Mouse (Mus musculus) limb, embryonic 11.5 days (tissue): ENCODE measurements around the gene Gtf2h5. TPM values are rescaled to one million over a fixed set of nuclear protein-coding genes. Genes with fewer than 3 reads are reported as not detected.
A peak's percentile ranks its signal among the peaks of the same experiment; 100 is the strongest.

ENCODE experiments used
- ATAC-seq: fragments of 200-750 bp; cut with Nextera tagmentation; 2 replicates; pipeline ENCODE4 v1.8.0; 2017; ENCODE audit warnings: low read depth; ENCODE audit not compliant: insufficient number of reproducible peaks, low FRiP score, low TSS enrichment
- DNase-seq: peaks from one replicate; pipeline ENCODE4 v3.0.0-alpha.2; 2015; ENCODE audit warnings: low spot score
- H3K27ac ChIP-seq: fragments of 300-500 bp; sonication (generic); replicated peaks from 2 replicates; pipeline ENCODE4 v1.5.1; 2014; ENCODE audit warnings: low read depth, mild to moderate bottlenecking, low read length
- H3K27me3 ChIP-seq: fragments of 300-500 bp; sonication (generic); 2 replicates; pipeline ENCODE4 v1.6.1; 2014; ENCODE audit warnings: mild to moderate bottlenecking, low read length, mixed read lengths; ENCODE audit not compliant: control insufficient read depth, insufficient read depth
- H3K36me3 ChIP-seq: fragments of 300-500 bp; sonication (generic); 2 replicates; pipeline ENCODE4 v1.6.1; 2014; ENCODE audit warnings: mild to moderate bottlenecking, low read length, moderate library complexity, mixed read lengths; ENCODE audit not compliant: control insufficient read depth, insufficient read depth
- H3K4me1 ChIP-seq: fragments of 300-500 bp; sonication (generic); 2 replicates; pipeline ENCODE4 v1.6.1; 2014; ENCODE audit warnings: low read length, mixed read lengths; ENCODE audit not compliant: control insufficient read depth, insufficient read depth
- H3K4me2 ChIP-seq: fragments of 300-500 bp; sonication (generic); 2 replicates; pipeline ENCODE4 v1.6.1; 2014; ENCODE audit warnings: low read depth, mild to moderate bottlenecking, moderate library complexity; ENCODE audit not compliant: severe bottlenecking
- H3K4me3 ChIP-seq: fragments of 300-500 bp; sonication (generic); 2 replicates; pipeline ENCODE4 v1.5.1; 2014; ENCODE audit warnings: low read depth, low read length
- H3K9ac ChIP-seq: fragments of 300-500 bp; sonication (generic); 2 replicates; pipeline ENCODE4 v1.6.1; 2014; ENCODE audit warnings: mild to moderate bottlenecking, low read length
- H3K9me3 ChIP-seq: fragments of 300-500 bp; sonication (generic); 2 replicates; pipeline ENCODE4 v1.6.1; 2016; ENCODE audit warnings: low read length; ENCODE audit not compliant: control insufficient read depth
- WGBS: fragments of 180-500 bp; shearing (Covaris S2); extraction: QIAGEN DNeasy Blood & Tissue Kit; methylation state at CpG from one replicate; pipeline ENCODE4 v1.1.7; 2014; 5-methylcytosine and 5-hydroxymethylcytosine counted together
- polyA plus RNA-seq: library from polyadenylated mRNA; unstranded; fragments of >200 nt; fragmentation: Nextera tagmentation; extraction: Ambion mirVana; gene quantifications from 2 replicates; pipeline ENCODE4 v1.2.1, GENCODE M21; 2014

Gtf2h5 gene
- polyA plus RNA-seq, result 169 and 176 TPM in 2 replicates

GRCm38 (mm10) chr17:6079287-6080122 lies at the start of gene Gtf2h5, which contains the start of gene Serac1:
Gtf2h5 (plus strand) TSS chr17:6079786.
Serac1 (minus strand) TSS chr17:6079741.
- ATAC-seq (peak; percentile 99), DNase-seq (peak; percentile 99)
- Histone ChIP-seq H3K9ac (peak within 1 kb of the TSS; percentile 76), H3K4me1 (no peaks in the 10 kb centered on the region), H3K27ac (0 out of 2 replicates have a peak within 1 kb of the TSS, but pooled peaks have one; percentile 25), H3K4me3 (peak within 1 kb of the TSS; percentile 72), H3K9me3 (no peaks in the 10 kb centered on the region), H3K27me3 (no peaks in the 10 kb centered on the region), H3K4me2 (peak within 1 kb of the TSS; percentile 82), H3K36me3 (no peaks in the 10 kb centered on the region)
- WGBS, result under 1% methylated on average over 70 of the region's 70 CpGs

- Histone ChIP-seq H3K4me2 (no peak overlapping the region), H3K4me3 (no peak overlapping the region), H3K4me1 (no peaks in the 10 kb centered on the region), H3K9ac (no peak overlapping the region), H3K9me3 (no peaks in the 10 kb centered on the region), H3K27me3 (no peaks in the 10 kb centered on the region), H3K27ac (no peak overlapping the region), H3K36me3 (no peaks in the 10 kb centered on the region)
- ATAC-seq (no peak), DNase-seq (no peak)
- WGBS, result 64% methylated on average over 8 of the region's 8 CpGs
Observed at GRCm38 (mm10) chr17:6035661-6036060, 43.9 kb upstream of the Gtf2h5 start.

- H3K36me3 ChIP-seq, result no peaks in the 10 kb centered on the region
- H3K4me1 ChIP-seq, result no peaks in the 10 kb centered on the region
- H3K27ac ChIP-seq, result no peak overlapping the region
- H3K4me2 ChIP-seq, result no peak overlapping the region
- no peak overlapping the region for H3K9ac ChIP-seq
- ATAC-seq, result no peak
- H3K9me3 ChIP-seq, result no peaks in the 10 kb centered on the region
- H3K4me3 ChIP-seq, result no peak overlapping the region
- DNase-seq, result no peak
- WGBS, result 94% methylated on average over 8 of the region's 8 CpGs
- no peaks in the 10 kb centered on the region for H3K27me3 ChIP-seq
Observed at GRCm38 (mm10) chr17:6036458-6036857, 43.1 kb upstream of the Gtf2h5 start.

- no peak for DNase-seq
- Histone ChIP-seq H3K36me3 (no peaks in the 10 kb centered on the region), H3K27me3 (no peaks in the 10 kb centered on the region), H3K4me2 (no peak overlapping the region), H3K4me3 (no peak overlapping the region), H3K9ac (no peak overlapping the region), H3K4me1 (no peaks in the 10 kb centered on the region), H3K27ac (no peak overlapping the region), H3K9me3 (no peaks in the 10 kb centered on the region)
- ATAC-seq, result no peak
- WGBS, result 87% methylated on average over 11 of the region's 11 CpGs
Observed at GRCm38 (mm10) chr17:6036872-6037271, 42.7 kb upstream of the Gtf2h5 start.

- no peaks in the 10 kb centered on the region for H3K4me1 ChIP-seq
- no peak overlapping the region for H3K4me3 ChIP-seq
- no peak overlapping the region for H3K9ac ChIP-seq
- WGBS, result 90% methylated on average over 10 of the region's 10 CpGs
- H3K27ac ChIP-seq, result no peak overlapping the region
- no peaks in the 10 kb centered on the region for H3K27me3 ChIP-seq
- ATAC-seq (no peak), DNase-seq (no peak)
- no peaks in the 10 kb centered on the region for H3K9me3 ChIP-seq
- no peaks in the 10 kb centered on the region for H3K36me3 ChIP-seq
- H3K4me2 ChIP-seq, result no peak overlapping the region
Observed at GRCm38 (mm10) chr17:6037507-6037906, 42.1 kb upstream of the Gtf2h5 start.

- no peaks in the 10 kb centered on the region for H3K4me1 ChIP-seq
- no peaks in the 10 kb centered on the region for H3K36me3 ChIP-seq
- H3K9me3 ChIP-seq, result no peaks in the 10 kb centered on the region
- WGBS, result 78% methylated on average over 4 of the region's 4 CpGs
- H3K27ac ChIP-seq, result no peak overlapping the region
- H3K4me2 ChIP-seq, result no peak overlapping the region
- ATAC-seq (no peak), DNase-seq (no peak)
- no peak overlapping the region for H3K4me3 ChIP-seq
- H3K27me3 ChIP-seq, result no peaks in the 10 kb centered on the region
- no peak overlapping the region for H3K9ac ChIP-seq
Observed at GRCm38 (mm10) chr17:6052801-6053200, 26.8 kb upstream of the Gtf2h5 start.

DNA sequence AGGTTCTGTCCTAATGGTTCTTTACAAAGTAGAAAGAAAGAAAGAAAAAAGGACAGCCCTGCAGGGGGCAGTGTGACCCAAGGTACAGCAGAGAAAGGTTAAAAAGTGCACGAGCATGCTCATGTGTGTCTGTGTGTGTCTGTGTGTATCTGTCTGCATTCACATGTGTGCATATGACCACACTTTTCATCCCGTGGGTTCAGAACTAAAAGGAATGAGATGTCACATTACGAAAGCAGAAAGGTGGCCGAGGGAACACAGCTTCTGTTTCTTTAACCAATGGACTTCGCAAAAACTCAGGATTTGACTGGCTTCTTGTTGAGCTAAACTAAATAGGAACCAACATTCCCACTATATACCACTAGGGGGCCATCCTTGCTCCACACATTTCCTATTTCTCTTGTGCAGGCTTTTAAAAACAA lies 24.6 kb upstream of the Gtf2h5 start:
- WGBS, result 26% methylated on average over 5 of the region's 5 CpGs
- Histone ChIP-seq H3K4me3 (no peak overlapping the region), H3K4me1 (no peaks in the 10 kb centered on the region), H3K36me3 (no peaks in the 10 kb centered on the region), H3K4me2 (no peak overlapping the region), H3K9me3 (no peaks in the 10 kb centered on the region), H3K9ac (no peak overlapping the region), H3K27me3 (no peaks in the 10 kb centered on the region), H3K27ac (no peak overlapping the region)
- ATAC-seq (no peak), DNase-seq (peak; percentile 76)

DNA sequence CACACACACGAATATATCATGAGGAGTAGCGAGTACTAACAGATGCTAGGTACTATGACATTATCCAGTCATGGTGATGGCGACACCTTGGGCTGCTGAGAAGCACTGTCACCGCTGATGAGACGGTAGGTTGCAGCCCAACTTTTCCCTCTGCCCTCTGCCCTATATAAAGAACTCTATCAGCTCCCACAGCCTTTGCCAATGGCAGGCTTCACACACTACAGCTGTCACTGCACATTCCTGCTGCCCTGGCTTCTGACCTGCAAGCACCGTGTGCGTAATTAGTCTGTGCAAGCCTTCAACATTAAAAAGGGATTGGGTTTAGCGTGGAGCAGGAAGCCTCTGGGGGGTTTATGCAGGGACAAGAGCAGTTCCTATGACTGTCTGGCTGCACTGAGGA lies 16.8 kb upstream of the Gtf2h5 start:
- ATAC-seq, result no peak
- DNase-seq, result no peak
- Histone ChIP-seq H3K9me3 (no peaks in the 10 kb centered on the region), H3K4me3 (no peak overlapping the region), H3K27me3 (no peaks in the 10 kb centered on the region), H3K36me3 (peaks cover 4% of the 10 kb centered on the region; the same call in 1 of the 2 replicates), H3K4me2 (no peak overlapping the region), H3K27ac (no peak overlapping the region), H3K4me1 (no peaks in the 10 kb centered on the region), H3K9ac (no peak overlapping the region)
- WGBS, result 79% methylated on average over 8 of the region's 8 CpGs
